27 mouse cellular contexts compared by ENCODE assay signal in genomic region chr14:108403466-108403865, GRCm38 (mm10).
"Had no signal": no experiment of that assay in that cellular context is flagged by ENCODE, and none has a peak within 500 bp of the region (broad histone marks: within the 10 kb centered on the region; RNA-seq: fewer than 3 reads in every experiment).

No protein-coding gene starts in this region.

- H3K27me3 ChIP-seq: heart, embryonic 13.5 days; heart, embryonic 15.5 days; hindbrain, embryonic 13.5 days; hindbrain, embryonic 15.5 days; kidney, embryonic 15.5 days; limb, embryonic 13.5 days; limb, embryonic 15.5 days; liver, embryonic 12.5 days had no signal

- H3K36me3 ChIP-seq: heart, embryonic 13.5 days; heart, embryonic 15.5 days; hindbrain, embryonic 13.5 days; hindbrain, embryonic 15.5 days; kidney, embryonic 15.5 days; limb, embryonic 13.5 days; limb, embryonic 15.5 days; liver, embryonic 12.5 days had no signal

- H3K9me3 ChIP-seq: heart, embryonic 13.5 days; heart, embryonic 15.5 days; hindbrain, embryonic 13.5 days; hindbrain, embryonic 15.5 days; kidney, embryonic 15.5 days; limb, embryonic 13.5 days; limb, embryonic 15.5 days; liver, embryonic 12.5 days had no signal

- H3K9ac ChIP-seq: heart, embryonic 13.5 days; heart, embryonic 15.5 days; hindbrain, embryonic 13.5 days; hindbrain, embryonic 15.5 days; kidney, embryonic 15.5 days; limb, embryonic 13.5 days; limb, embryonic 15.5 days; liver, embryonic 12.5 days; liver, embryonic 14.5 days had no signal

- ATAC-seq: hindbrain, postnatal 0 days; intestine, embryonic 16.5 days; liver, embryonic 12.5 days had no signal

- H3K4me1 ChIP-seq: heart, embryonic 13.5 days; heart, embryonic 15.5 days; hindbrain, embryonic 13.5 days; hindbrain, embryonic 15.5 days; kidney, embryonic 15.5 days; limb, embryonic 13.5 days; limb, embryonic 15.5 days; liver, embryonic 12.5 days had no signal

- H3K27ac ChIP-seq: heart, adult 2 months; heart, embryonic 13.5 days; heart, embryonic 15.5 days; hindbrain, embryonic 13.5 days; hindbrain, embryonic 15.5 days; hindbrain, postnatal 0 days; kidney, embryonic 15.5 days; kidney, postnatal 0 days; limb, embryonic 13.5 days; limb, embryonic 15.5 days; liver, embryonic 12.5 days; liver, embryonic 14.5 days had no signal

- H3K4me2 ChIP-seq: heart, embryonic 11.5 days; heart, embryonic 13.5 days; heart, embryonic 15.5 days; hindbrain, embryonic 13.5 days; hindbrain, embryonic 15.5 days; kidney, embryonic 15.5 days; limb, embryonic 13.5 days; limb, embryonic 15.5 days; liver, embryonic 12.5 days had no signal

- H3K4me3 ChIP-seq: heart, adult 2 months; heart, embryonic 13.5 days; heart, embryonic 15.5 days; hindbrain, embryonic 13.5 days; hindbrain, embryonic 15.5 days; kidney, embryonic 15.5 days; limb, embryonic 13.5 days; limb, embryonic 15.5 days; liver, embryonic 12.5 days had no signal

- DNase-seq: gastrocnemius, postnatal 14 days; gastrocnemius, postnatal 36 days; heart, adult 11 months; heart, adult 2 months; heart, postnatal 14 days; heart, postnatal 36 days; kidney, adult 11 months; kidney, adult 2 months; kidney, adult 9 months; kidney, postnatal 14 days; kidney, postnatal 36 days; layer of hippocampus, adult 9-11 months; layer of hippocampus, postnatal 36 days; left cerebral cortex, postnatal 4 days had no signal
